ENCODE assay signal across 13 mouse cellular contexts in genomic region chr19:25137907-25138820, GRCm38 (mm10).
DNase-seq lines count a peak whose midpoint lies in the region; ATAC-seq and TF ChIP-seq lines count a peak whose summit lies in the region.
"Had no signal": no experiment of that assay in that cellular context is flagged by ENCODE, and none has a peak within 500 bp of the region (broad histone marks: within the 10 kb centered on the region; RNA-seq: fewer than 3 reads in every experiment).

No protein-coding gene starts in this region.

- TF ChIP-seq CTCF in intestine, postnatal 0 days (IDR thresholded peaks at IDR 0.05; ENCODE audit: low read depth), result no peak
- no peak for TF ChIP-seq CTCF in forebrain, postnatal 0 days (IDR thresholded peaks at IDR 0.05; ENCODE audit: low read depth)

- no peak overlapping the region for H3K4me3 ChIP-seq in kidney, embryonic 15.5 days (replicated peaks)
- no peak overlapping the region for H3K4me3 ChIP-seq in intestine, postnatal 0 days (ENCODE audit: low read depth, low read length)
- H3K4me3 ChIP-seq in forebrain, postnatal 0 days (ENCODE audit: low read depth, low read length), result no peak overlapping the region
- H3K4me3 ChIP-seq: embryonic facial prominence, embryonic 13.5 days; myocyte had no signal

- ATAC-seq in kidney, embryonic 15.5 days (replicated peaks; ENCODE audit: low FRiP score), result no peak
- ATAC-seq in neutrophil, adult 5-6 weeks (ENCODE audit: extremely low read depth, insufficient number of reproducible peaks, low FRiP score, poor library complexity, severe bottlenecking), result peak; percentile 43
- ATAC-seq in intestine, postnatal 0 days, result no peak
- no peak for ATAC-seq in forebrain, postnatal 0 days
- ATAC-seq: hindbrain, postnatal 0 days had no signal

- H3K4me2 ChIP-seq in kidney, embryonic 15.5 days, result no peak overlapping the region
- no peak overlapping the region for H3K4me2 ChIP-seq in intestine, postnatal 0 days (replicated peaks; ENCODE audit: low read depth)
- no peak overlapping the region for H3K4me2 ChIP-seq in forebrain, postnatal 0 days (ENCODE audit: low read depth)
- H3K4me2 ChIP-seq: embryonic facial prominence, embryonic 13.5 days had no signal

- no peak overlapping the region for H3K27ac ChIP-seq in kidney, embryonic 15.5 days
- no peak overlapping the region for H3K27ac ChIP-seq in intestine, postnatal 0 days (ENCODE audit: low read depth, low read length)
- H3K27ac ChIP-seq in forebrain, postnatal 0 days (ENCODE audit: low read depth, low read length), result no peak overlapping the region
- H3K27ac ChIP-seq: embryonic facial prominence, embryonic 13.5 days; hindbrain, postnatal 0 days had no signal

- 59% methylated on average over 16 of the region's 16 CpGs for WGBS in kidney, embryonic 15.5 days
- 76% methylated on average over 16 of the region's 16 CpGs for WGBS in intestine, postnatal 0 days
- 87% methylated on average over 16 of the region's 16 CpGs for WGBS in forebrain, postnatal 0 days

- no peaks in the 10 kb centered on the region for H3K9me3 ChIP-seq in kidney, embryonic 15.5 days (replicated peaks)
- H3K9me3 ChIP-seq in intestine, postnatal 0 days (ENCODE audit: control insufficient read depth), result no peaks in the 10 kb centered on the region
- no peaks in the 10 kb centered on the region for H3K9me3 ChIP-seq in forebrain, postnatal 0 days (ENCODE audit: low read length)
- H3K9me3 ChIP-seq: embryonic facial prominence, embryonic 13.5 days had no signal

- H3K4me1 ChIP-seq in kidney, embryonic 15.5 days, result peaks cover 11% of the 10 kb centered on the region; the same call in 1 of the 2 replicates
- H3K4me1 ChIP-seq in intestine, postnatal 0 days (replicated peaks; ENCODE audit: control insufficient read depth, insufficient read depth, low read length), result no peaks in the 10 kb centered on the region; the same call in 1 of the 2 replicates
- H3K4me1 ChIP-seq in forebrain, postnatal 0 days (ENCODE audit: insufficient read depth), result no peaks in the 10 kb centered on the region
- H3K4me1 ChIP-seq: embryonic facial prominence, embryonic 13.5 days had no signal

- H3K9ac ChIP-seq in kidney, embryonic 15.5 days, result no peak overlapping the region
- H3K9ac ChIP-seq in intestine, postnatal 0 days (ENCODE audit: low read depth, low read length), result no peak overlapping the region
- no peak overlapping the region for H3K9ac ChIP-seq in forebrain, postnatal 0 days
- H3K9ac ChIP-seq: embryonic facial prominence, embryonic 13.5 days had no signal

- DNase-seq in kidney, adult 18-20 months, result peak; percentile 56
- peak; percentile 30 for DNase-seq in c-Kit-positive CD71-negative TER-119-negative erythroid progenitor cells, embryonic 14.5 days (ENCODE audit: low read depth)
- DNase-seq in kidney, postnatal 36 days, result peak; percentile 76 to 84
- no peak for DNase-seq in forebrain, postnatal 0 days
- DNase-seq in spleen, adult 12 weeks (ENCODE audit: low spot score), result no peak
- DNase-seq: gastrocnemius, postnatal 25 days had no signal

- H3K36me3 ChIP-seq in kidney, embryonic 15.5 days, result no peaks in the 10 kb centered on the region
- peaks cover 1% of the 10 kb centered on the region; the same call in 1 of the 2 replicates for H3K36me3 ChIP-seq in intestine, postnatal 0 days (ENCODE audit: control insufficient read depth, insufficient read depth)
- H3K36me3 ChIP-seq in forebrain, postnatal 0 days (ENCODE audit: insufficient read depth), result no peaks in the 10 kb centered on the region
- H3K36me3 ChIP-seq: embryonic facial prominence, embryonic 13.5 days; G1E had no signal

- no peaks in the 10 kb centered on the region for H3K27me3 ChIP-seq in kidney, embryonic 15.5 days
- no peaks in the 10 kb centered on the region for H3K27me3 ChIP-seq in intestine, postnatal 0 days (replicated peaks; ENCODE audit: control insufficient read depth, insufficient read depth, low read length)
- no peaks in the 10 kb centered on the region for H3K27me3 ChIP-seq in forebrain, postnatal 0 days (ENCODE audit: insufficient read depth, low read length)
- H3K27me3 ChIP-seq: embryonic facial prominence, embryonic 13.5 days had no signal

Comparison
In these comparisons a context has a peak if more than half of its experiments do, and no peak if none do; other contexts are left out.
1. DNase-seq: peak in kidney, adult 18-20 months (single experiment), c-Kit-positive CD71-negative TER-119-negative erythroid progenitor cells, embryonic 14.5 days (single experiment) and kidney, postnatal 36 days (2 of 2); none in forebrain, postnatal 0 days (single experiment) and spleen, adult 12 weeks (single experiment).